Mouse (Mus musculus): ENCODE measurements around the gene Gm525. TPM values are rescaled to one million over a fixed set of nuclear protein-coding genes. Genes with fewer than 3 reads are reported as not detected.
"Not testable (repeated sequence)": the region's sequence is repeated elsewhere in the genome, so short reads cannot be mapped to it uniquely, and the experiment has no call there.

Gm525 gene
- polyA plus RNA-seq, 1 experiment from 2014 or later, result not detected

DNA sequence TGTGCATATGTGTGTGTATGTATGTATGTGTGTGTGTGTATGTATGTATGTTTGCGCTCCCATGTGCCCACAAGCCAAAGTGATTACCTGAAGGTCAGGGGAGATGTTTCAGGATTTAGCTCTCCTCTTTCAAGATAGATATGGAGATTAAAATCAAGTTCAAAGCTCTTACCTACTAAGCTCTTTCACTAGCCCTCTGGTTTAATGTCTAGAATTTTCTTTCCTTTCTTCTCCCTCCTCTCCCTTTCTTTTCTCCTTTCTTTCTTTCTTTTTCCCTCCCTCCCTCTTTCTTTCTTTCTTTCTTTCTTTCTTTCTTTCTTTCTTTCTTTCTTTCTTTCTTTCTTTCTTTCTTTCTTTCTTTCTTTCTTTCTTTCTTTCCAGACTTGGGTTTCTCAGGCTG is 6.9 kb upstream of the Gm525 start, which contains the start of gene Dgke:
Dgke (minus strand) TSS at position 101 of the 400 bp plus-strand sequence.
- 100% methylated on average over 1 of the region's 1 CpGs for WGBS
- H3K4me2 ChIP-seq (replicated peaks), result no peak within 1 kb of the TSS
- H3K27me3 ChIP-seq (replicated peaks), result no peaks in the 10 kb centered on the region
- ATAC-seq (ENCODE audit: low FRiP score, low read depth), result no peak
- 0 out of 2 replicates have a peak within 1 kb of the TSS, but pooled peaks have one; percentile 26 for H3K9ac ChIP-seq
- no peak within 1 kb of the TSS for H3K27ac ChIP-seq
- no peaks in the 10 kb centered on the region for H3K9me3 ChIP-seq
- H3K4me1 ChIP-seq, result no peaks in the 10 kb centered on the region
- no peak within 1 kb of the TSS for H3K4me3 ChIP-seq
- no peaks in the 10 kb centered on the region for H3K36me3 ChIP-seq

DNA sequence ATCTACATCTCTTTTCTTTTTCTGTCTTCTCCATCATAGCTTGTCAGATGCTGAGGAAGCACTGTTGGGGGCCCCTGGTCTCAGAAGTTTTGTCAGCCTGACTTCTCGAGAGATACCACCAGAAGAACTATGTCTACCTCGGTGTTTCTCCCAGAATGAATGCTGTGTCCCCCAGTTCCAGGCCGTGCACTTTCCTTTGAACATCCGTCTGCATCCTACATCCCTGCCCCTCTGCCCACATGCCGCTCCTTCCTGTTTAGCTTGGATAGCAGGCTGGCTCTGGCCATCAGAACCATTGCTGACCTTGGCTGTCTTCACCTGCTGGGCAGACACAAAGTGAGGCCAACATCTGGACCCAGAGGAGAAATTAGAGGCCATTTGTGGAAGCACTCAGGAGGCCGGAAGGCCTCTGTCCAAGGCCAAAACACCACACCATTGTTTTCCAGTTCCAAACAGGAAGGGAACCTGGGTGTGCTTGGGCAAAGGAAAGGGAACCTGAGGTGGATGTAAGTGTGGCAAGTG is 6.3 kb upstream of the Gm525 start:
- no peak for ATAC-seq (ENCODE audit: low FRiP score, low read depth)
- no peaks in the 10 kb centered on the region for H3K4me1 ChIP-seq
- WGBS, result 70% methylated on average over 6 of the region's 6 CpGs
- H3K27ac ChIP-seq, result no peak overlapping the region
- no peak overlapping the region for H3K4me3 ChIP-seq
- no peak overlapping the region for H3K4me2 ChIP-seq (replicated peaks)
- H3K36me3 ChIP-seq, result no peaks in the 10 kb centered on the region
- no peaks in the 10 kb centered on the region for H3K27me3 ChIP-seq (replicated peaks)
- H3K9me3 ChIP-seq, result no peaks in the 10 kb centered on the region
- H3K9ac ChIP-seq, result 0 out of 2 replicates have a peak overlapping the region, but pooled peaks have one; percentile 26

DNA sequence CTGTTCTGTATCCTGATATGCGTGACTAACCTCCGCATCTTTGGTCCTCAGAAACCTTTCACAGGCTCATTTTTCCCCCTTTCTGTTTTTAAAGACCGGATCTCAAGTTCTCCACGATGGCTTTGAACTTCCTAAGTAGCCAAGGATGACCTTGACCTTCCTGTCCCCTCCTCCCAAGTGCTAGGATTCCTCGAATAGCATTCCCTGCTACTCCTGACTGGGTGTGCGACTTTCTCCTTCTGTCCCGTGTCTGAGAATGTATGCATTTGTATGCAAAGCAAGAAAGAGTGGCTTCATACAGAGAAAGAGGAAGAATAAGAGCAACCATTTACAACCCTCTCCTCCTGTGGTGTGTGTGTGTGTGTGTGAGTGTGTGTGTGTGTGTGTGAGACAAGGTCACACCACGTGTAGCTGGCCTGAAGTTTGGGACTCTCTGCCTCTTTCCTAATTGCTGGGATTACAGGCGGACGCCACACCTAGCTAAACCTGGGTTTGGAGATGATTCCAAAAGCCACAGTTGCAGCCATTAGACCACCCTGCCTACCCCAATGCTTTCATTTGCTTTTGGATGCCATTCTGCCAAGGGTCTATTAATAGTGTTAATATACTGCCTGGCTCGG is 5.7 kb upstream of the Gm525 start:
- no peak overlapping the region for H3K9ac ChIP-seq
- no peak overlapping the region for H3K4me2 ChIP-seq (replicated peaks)
- 58% methylated on average over 11 of the region's 11 CpGs for WGBS
- no peaks in the 10 kb centered on the region for H3K4me1 ChIP-seq
- H3K4me3 ChIP-seq, result no peak overlapping the region
- no peaks in the 10 kb centered on the region for H3K9me3 ChIP-seq
- no peaks in the 10 kb centered on the region for H3K27me3 ChIP-seq (replicated peaks)
- no peak overlapping the region for H3K27ac ChIP-seq
- ATAC-seq (ENCODE audit: low FRiP score, low read depth), result no peak
- H3K36me3 ChIP-seq, result no peaks in the 10 kb centered on the region

DNA sequence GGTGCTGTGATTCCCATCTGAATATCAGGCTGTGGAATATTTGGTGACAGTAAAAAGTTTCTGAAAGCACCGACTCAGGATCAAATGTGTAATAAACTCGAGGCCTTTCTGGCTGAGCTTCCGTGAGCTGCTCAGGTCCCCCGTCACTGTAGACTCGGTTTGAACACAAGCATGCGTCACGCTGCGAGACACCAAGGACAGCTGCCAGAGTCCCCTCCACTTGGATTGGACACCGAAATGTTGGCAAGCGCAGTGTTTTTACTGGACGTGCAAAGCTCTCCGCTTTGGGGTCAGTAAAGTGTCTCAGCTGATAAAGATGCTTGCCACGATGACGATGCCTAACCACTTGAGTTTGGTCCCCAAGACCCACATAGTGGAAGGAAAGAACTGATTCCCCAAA is 5.0 kb upstream of the Gm525 start:
- Histone ChIP-seq H3K9me3 (no peaks in the 10 kb centered on the region), H3K27ac (no peak overlapping the region), H3K4me3 (no peak overlapping the region), H3K27me3 (replicated peaks) (no peaks in the 10 kb centered on the region), H3K36me3 (no peaks in the 10 kb centered on the region), H3K4me2 (replicated peaks) (no peak overlapping the region), H3K9ac (no peak overlapping the region), H3K4me1 (no peaks in the 10 kb centered on the region)
- no peak for ATAC-seq (ENCODE audit: low FRiP score, low read depth)
- WGBS, result 96% methylated on average over 14 of the region's 14 CpGs

DNA sequence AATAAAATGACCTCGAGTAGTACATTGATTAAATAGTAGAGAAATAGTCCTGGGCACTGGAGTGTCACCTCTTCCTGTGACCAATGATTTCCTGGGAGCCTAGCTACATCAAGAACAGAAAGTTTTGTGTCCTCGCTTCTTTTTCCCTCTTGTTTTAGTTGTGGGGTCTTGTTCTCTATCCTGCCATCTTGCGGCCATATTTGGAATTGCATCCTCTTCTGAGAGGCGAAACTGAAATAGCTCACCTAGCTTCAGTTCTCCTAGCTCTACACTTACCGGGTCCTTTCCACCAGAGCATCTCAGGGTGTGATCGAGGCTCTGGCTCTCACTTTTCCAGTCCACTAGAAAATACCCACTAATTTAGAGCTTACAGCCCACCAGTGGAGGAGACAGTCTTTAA is 4.3 kb upstream of the Gm525 start:
- 27% methylated on average over 6 of the region's 6 CpGs for WGBS
- Histone ChIP-seq H3K4me1 (no peaks in the 10 kb centered on the region), H3K27me3 (replicated peaks) (no peaks in the 10 kb centered on the region), H3K36me3 (no peaks in the 10 kb centered on the region), H3K4me3 (no peak overlapping the region), H3K4me2 (replicated peaks) (no peak overlapping the region), H3K9ac (no peak overlapping the region), H3K27ac (no peak overlapping the region), H3K9me3 (no peaks in the 10 kb centered on the region)
- no peak for ATAC-seq (ENCODE audit: low FRiP score, low read depth)

DNA sequence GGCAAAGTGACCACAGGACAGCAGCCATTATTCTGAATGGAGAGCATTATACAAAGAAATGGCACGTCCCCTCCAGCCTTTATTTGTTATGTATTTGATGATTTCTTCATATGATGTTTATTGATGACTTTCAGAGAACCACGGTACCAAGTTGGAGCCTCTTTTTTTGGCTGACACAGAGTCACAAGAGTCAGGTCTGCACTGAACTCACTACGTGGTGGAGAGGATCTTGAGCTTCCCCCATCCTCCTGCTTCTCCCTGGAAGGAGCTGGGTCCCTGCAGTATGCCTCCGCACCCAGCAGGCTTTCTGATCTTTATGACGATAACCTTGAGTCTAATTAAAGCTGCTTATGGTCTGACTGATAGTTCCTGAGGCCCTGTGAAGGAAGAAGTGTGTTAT is 2.1 kb upstream of the Gm525 start:
- Histone ChIP-seq H3K9me3 (no peaks in the 10 kb centered on the region), H3K27me3 (replicated peaks) (no peaks in the 10 kb centered on the region), H3K4me2 (replicated peaks) (no peak overlapping the region), H3K4me3 (no peak overlapping the region), H3K36me3 (no peaks in the 10 kb centered on the region), H3K27ac (no peak overlapping the region), H3K4me1 (no peaks in the 10 kb centered on the region), H3K9ac (no peak overlapping the region)
- ATAC-seq (ENCODE audit: low FRiP score, low read depth), result no peak
- WGBS, result 78% methylated on average over 5 of the region's 5 CpGs

DNA sequence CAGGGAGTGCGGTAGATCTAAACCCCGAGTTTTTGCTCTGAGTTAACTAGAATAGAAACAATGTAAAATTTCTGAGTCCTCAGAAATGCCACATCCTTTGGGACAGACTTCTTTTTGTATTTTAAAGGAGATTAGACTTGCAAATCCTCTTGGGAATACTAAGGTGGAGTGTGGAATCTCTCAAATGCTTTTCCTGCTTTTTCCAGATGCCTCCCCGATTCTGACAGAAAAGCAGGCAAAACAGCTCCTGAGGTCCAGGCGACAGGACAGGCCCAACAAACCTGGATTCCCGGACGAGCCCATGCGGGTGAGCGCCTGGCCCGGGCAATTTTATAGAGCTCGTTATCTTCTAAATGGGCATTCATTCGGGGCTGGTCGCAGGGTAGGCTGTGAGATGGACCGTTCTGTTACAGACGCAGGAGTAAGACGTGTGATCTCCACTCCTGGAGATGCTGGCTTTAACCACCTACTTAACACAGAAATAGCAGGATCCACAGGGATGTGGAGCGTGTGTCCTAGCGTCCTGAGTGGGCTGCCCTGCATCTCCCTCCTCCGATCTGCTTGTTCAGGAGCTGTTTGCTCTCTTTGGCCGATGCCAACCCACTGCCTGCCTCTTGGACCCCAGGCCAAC is 1.3 kb downstream of the Gm525 start:
- Histone ChIP-seq H3K4me3 (no peak overlapping the region), H3K36me3 (no peaks in the 10 kb centered on the region), H3K27ac (no peak overlapping the region), H3K27me3 (replicated peaks) (no peaks in the 10 kb centered on the region), H3K9me3 (no peaks in the 10 kb centered on the region), H3K4me1 (no peaks in the 10 kb centered on the region), H3K4me2 (replicated peaks) (no peak overlapping the region), H3K9ac (no peak overlapping the region)
- 49% methylated on average over 19 of the region's 19 CpGs for WGBS
- ATAC-seq (ENCODE audit: low FRiP score, low read depth), result no peak

DNA sequence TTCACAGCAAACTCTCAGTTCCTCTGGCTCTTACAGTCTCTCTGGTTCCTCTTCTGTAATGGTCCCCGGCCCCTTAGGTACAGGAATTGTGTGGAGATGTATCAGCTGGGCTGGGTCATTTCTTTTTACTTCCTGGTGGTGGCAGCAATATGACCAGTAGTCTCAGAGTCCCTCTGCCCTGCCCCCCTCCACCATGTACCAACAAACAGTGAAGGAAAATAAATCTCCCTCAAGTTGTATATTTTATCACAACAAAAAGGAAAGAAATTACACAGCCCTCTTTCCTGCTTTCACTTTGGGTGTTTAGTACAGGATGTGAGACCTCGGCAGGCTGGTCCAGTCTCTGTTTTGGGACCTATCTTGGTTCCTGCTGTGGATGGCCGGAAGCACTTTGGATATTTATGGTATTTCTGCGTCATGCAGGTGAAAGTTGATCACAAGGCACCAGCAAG is 2.8 kb downstream of the Gm525 start:
- H3K4me1 ChIP-seq, result no peaks in the 10 kb centered on the region
- no peak for ATAC-seq (ENCODE audit: low FRiP score, low read depth)
- no peak overlapping the region for H3K9ac ChIP-seq
- H3K9me3 ChIP-seq, result no peaks in the 10 kb centered on the region
- H3K4me2 ChIP-seq (replicated peaks), result no peak overlapping the region
- no peak overlapping the region for H3K27ac ChIP-seq
- WGBS, result 84% methylated on average over 4 of the region's 4 CpGs
- no peaks in the 10 kb centered on the region for H3K27me3 ChIP-seq (replicated peaks)
- no peak overlapping the region for H3K4me3 ChIP-seq
- no peaks in the 10 kb centered on the region for H3K36me3 ChIP-seq

DNA sequence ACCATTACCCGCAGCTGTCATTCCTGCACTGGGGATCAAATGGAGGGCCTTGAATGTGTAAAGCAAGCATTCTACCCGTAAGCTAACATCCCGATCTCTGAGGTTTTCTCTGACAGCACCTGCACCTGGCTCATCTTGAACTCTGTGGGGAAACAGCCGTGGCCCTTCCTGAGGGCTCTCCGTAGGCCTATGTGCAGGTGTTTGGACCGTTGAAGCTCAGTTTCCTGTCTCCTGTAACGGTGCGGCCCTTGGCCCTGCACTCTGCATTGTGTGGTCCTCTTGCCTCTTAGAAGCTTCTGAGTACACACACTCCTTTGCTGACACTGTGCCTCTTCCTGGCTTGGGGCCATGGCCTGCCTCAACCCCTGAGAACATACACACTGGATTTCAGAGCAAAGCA is 4.0 kb downstream of the Gm525 start:
- Histone ChIP-seq H3K9me3 (no peaks in the 10 kb centered on the region), H3K9ac (no peak overlapping the region), H3K27ac (no peak overlapping the region), H3K4me3 (no peak overlapping the region), H3K27me3 (replicated peaks) (no peaks in the 10 kb centered on the region), H3K4me1 (no peaks in the 10 kb centered on the region), H3K4me2 (replicated peaks) (no peak overlapping the region), H3K36me3 (no peaks in the 10 kb centered on the region)
- WGBS, result 92% methylated on average over 8 of the region's 8 CpGs
- ATAC-seq (ENCODE audit: low FRiP score, low read depth), result no peak

DNA sequence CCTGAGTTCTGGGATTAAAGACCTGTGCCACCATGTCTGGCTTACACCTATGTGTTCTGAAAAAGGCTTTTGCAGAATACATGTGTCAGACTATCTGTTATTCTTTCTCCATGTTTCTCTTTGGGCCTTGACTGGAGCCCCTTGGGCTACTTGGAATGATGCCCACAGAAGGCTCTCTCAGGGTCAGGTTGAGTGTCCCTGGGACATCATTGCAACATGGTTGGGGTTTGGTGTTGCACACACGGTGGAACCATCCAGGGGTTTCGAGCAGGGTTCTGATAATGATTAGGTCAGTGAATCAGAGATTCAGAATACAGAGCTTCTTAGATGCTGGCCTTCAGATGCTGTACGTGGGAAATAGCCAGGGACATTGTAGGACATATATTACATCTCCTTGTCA is 4.7 kb downstream of the Gm525 start:
- 94% methylated on average over 3 of the region's 3 CpGs for WGBS
- H3K36me3 ChIP-seq, result no peaks in the 10 kb centered on the region
- no peak overlapping the region for H3K4me3 ChIP-seq
- no peak overlapping the region for H3K9ac ChIP-seq
- H3K27me3 ChIP-seq (replicated peaks), result no peaks in the 10 kb centered on the region
- no peak overlapping the region for H3K4me2 ChIP-seq (replicated peaks)
- H3K27ac ChIP-seq, result no peak overlapping the region
- H3K4me1 ChIP-seq, result no peaks in the 10 kb centered on the region
- H3K9me3 ChIP-seq, result no peaks in the 10 kb centered on the region
- no peak for ATAC-seq (ENCODE audit: low FRiP score, low read depth)

DNA sequence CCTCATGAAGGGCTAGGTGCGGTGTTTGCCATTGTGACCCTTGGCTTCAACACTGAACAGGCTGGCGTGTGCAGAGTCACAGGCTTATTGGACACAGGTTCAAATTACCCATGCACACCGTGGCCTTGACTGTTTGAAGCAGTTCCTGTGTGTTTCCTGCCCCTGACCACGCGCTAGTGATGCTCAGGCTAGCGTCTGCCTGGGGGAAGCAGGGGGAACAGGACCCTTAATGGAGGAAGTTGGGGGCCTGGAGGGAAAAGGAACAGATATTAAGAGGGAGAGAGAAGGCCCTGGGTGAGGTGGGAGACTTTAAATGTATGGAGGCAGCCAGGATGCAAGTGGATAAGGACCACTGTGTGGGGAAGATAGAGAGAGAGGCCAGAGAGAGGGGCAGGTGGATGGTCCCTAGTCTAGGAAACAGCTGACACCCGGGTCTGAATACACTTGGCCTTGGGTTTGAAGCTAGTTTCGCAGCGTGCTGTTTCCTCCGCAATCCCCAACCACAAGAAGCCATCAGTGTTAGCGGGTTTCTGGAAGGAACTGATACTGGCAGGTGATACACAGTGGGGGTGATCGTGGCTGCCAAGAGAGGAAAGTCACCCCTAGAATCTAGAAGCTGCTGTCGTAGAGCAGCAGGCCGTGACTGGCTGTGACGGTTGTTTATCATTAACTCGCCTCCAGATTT is 5.5 kb downstream of the Gm525 start:
- Histone ChIP-seq H3K27ac (no peak overlapping the region), H3K27me3 (replicated peaks) (no peaks in the 10 kb centered on the region), H3K9ac (no peak overlapping the region), H3K4me1 (no peaks in the 10 kb centered on the region), H3K4me3 (no peak overlapping the region), H3K4me2 (replicated peaks) (no peak overlapping the region), H3K9me3 (no peaks in the 10 kb centered on the region), H3K36me3 (no peaks in the 10 kb centered on the region)
- WGBS, result 85% methylated on average over 16 of the region's 16 CpGs
- no peak for ATAC-seq (ENCODE audit: low FRiP score, low read depth)

DNA sequence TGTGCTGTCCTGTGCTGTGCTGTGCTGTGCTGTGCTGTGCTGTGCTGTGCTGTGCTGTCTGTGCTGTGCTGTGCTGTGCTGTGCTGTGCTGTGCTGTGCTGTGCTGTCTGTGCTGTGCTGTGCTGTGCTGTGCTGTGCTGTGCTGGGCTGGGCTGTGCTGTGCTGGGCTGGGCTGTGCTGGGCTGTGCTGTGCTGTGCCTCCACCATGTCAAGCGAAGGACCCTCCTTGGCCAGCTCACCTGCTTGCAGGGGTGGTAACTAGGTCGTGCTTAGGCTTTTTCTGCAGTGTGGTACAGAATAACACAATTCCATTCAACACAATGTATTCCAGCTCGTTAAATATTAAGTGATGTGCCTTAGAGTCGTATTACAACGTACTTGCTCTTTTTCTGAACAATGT is 8.3 kb downstream of the Gm525 start:
- H3K4me3 ChIP-seq; ATAC-seq (ENCODE audit: low FRiP score, low read depth); H3K9me3 ChIP-seq; H3K4me1 ChIP-seq; H3K4me2 ChIP-seq (replicated peaks); H3K27me3 ChIP-seq (replicated peaks); H3K9ac ChIP-seq; H3K36me3 ChIP-seq; H3K27ac ChIP-seq: not testable (repeated sequence)
- 81% methylated on average over 5 of the region's 5 CpGs for WGBS

Data from neural tube, embryonic 12.5 days (tissue).